Mouse (Mus musculus) ovary, postnatal 10 days (tissue): ENCODE results near the gene Vkorc1.
"Not testable (repeated sequence)": the region's sequence is repeated elsewhere in the genome, so short reads cannot be mapped to it uniquely, and the experiment has no call there.

Experiments
- DNase-seq: peaks from one replicate; pipeline ENCODE4 v3.0.0; 2022; ENCODE audit warnings: low spot score

Gene Vkorc1

DNA sequence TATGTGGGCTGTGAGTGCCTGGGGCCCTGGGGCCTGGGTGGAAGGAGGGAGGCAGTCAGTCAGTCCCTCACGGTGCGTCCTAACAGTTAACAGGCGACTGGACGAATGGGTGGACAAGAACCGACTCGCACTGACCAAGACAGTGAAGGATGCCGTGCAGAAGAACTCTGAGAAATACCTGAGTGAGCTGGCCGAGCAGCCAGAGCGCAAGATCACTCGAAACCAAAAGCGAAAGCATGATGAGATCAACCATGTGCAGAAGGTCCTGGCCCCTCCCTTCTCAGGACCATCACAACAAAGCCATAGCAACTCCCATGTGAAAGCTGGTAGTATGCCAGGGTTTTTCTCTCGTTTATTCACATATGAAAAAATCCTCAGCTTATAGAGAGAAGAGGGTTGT lies 19.9 kb upstream of the Vkorc1 start:
- DNase-seq = no peak

DNA sequence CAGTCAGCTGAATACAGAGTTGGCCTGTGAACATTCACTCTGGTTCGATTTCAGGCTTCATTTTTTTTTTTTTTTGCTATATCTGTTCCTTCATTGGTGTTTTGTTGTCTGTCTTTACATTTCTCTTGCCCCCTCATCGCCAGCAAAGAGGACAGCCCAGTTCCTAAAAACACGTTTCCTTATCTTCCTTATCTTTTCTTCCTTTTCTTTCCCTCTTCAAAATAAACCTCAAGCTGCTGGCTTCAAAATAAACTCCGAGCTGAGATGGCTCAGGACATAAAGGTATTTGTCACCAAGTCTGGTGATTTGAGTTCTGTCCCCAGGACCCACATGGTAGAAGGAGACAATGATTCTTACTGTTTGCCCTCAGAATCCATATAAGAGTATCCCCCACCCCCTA lies 17.5 kb upstream of the Vkorc1 start:
- no peak for DNase-seq

DNA sequence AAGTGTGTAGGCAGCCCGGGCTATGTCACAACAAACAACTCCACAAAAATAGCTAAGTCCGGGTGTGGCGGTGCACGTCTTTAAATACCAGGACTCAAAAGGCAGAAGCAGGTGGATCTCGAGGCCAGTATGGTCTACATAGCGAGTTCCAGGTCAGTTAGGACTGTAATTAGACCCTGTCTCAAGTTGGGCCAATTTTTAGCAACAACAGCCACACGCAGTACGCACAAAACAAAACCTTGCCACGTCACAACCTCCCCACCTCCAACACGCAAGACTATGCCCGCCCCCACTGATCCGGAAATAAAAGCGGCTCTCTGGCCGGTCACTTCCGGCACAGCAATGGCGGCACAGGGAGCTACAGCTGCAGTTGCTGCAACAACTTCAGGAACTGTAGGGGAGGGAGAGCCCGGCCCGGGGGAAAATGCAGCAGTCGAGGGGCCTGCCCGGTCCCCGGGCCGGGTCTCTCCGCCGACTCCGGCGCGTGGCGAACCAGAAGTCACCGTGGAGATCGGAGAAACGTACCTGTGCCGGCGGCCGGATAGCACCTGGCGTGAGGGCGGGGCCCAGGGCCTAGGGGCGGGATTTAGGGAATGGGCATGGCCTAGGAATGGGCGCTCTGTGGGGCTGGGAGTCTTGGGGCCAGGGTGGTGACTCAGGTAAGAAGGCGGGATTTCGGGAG lies 16.9 kb upstream of the Vkorc1 start, which contains the start of gene Kat8:
Gene Kat8, plus strand, starts transcription at position 327 of the 682 bp plus-strand sequence.
- DNase-seq = peak; percentile 73

DNA sequence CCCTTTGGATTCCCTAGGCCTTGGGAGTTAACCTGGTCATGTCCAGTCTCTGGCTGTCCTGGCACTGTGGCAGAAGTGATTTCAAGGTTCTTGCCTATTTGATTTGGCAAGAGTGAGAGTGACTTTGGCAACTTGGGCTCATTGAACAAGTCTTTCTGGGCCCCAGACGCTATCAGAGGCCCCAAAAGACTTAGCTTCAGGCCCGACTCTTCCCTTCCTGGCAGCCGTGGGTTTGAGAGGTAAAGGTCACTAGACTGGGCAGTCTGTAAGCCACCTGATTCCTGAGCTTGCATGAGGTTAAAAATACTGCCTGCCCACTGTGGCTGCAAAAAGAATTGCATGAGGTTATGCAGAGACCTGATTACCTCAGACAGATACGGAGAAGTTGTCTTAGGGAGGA lies 13.2 kb upstream of the Vkorc1 start:
- no peak for DNase-seq

DNA sequence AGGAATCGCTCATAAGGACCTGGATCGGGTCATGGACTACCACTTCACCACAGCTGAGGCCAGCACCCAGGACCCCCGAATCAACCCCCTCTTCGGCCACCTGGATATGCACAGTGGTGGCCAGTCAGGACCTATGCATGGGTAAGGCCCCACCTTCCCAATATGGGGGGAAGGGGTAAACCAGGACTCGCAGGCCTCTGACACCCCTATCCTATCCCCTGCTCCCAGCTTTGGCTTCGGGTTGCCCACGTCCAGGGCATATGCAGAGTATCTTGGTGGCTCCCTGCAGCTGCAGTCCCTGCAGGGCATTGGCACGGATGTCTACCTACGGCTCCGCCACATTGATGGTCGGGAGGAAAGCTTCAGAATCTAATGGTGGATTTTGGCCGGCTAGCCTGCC lies 12.5 kb upstream of the Vkorc1 start:
- DNase-seq = no peak

DNA sequence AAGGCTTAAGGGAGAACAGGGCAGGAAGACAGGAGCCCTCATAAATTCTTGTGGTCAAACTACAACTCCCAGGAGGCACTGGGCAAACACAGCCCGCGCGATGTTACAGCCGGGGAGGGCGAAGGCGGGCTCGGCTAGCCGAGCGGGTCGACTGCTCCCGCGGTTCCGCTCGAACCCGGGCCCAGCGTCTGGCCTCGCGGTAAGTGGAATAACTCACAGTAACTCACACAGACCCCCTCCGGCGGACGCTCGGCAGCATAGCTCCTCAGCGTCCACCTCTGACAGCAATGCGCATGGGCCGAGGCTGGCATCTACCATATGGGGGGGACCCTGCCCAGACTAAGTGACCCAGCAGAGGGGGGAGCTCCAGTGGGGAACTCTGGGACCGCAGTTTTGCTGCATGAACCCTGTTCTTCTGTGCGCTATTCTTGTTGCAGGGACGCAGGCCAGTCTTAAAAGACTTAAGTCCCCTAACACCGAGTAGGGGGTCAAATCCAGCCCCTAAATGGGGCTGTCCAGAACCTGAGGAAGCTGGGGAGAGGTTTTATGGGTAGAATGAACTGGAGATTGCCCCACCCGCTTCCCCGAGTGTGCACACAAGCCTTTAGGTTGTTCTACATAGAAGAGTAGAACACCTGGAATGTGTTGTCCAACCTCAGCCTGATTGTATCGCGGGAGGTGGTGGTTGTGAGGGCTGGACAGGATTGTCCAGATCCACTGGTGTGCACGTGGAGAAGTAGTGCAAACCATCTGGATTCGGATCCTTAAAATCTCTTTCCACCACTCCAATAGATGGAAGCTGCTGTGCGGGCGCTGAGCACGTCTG lies 8.8 kb upstream of the Vkorc1 start, which contains the start of gene Bckdk:
Gene Bckdk, plus strand, starts transcription at position 112 of the 826 bp plus-strand sequence.
- DNase-seq = peak; percentile 58

DNA sequence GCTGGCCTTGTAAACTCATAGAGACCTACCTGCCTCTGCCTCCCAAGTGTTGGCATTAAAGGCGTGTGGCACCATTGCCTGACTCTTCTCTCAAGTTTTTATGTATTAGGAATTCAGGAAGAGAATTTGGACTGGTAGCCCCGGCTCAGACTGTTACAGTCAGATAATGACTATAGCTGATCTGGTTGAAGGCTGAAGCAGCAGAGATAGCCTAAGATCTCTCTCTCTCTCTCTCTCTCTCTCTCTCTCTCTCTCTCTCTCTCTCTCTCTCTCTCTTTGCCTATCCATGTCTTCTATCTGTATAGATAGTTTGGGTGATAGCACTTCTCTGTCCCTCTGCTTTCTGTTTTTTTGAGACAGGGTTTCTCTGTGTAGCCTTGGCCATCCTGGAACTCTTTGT lies 6.4 kb upstream of the Vkorc1 start:
- DNase-seq = no peak

- DNase-seq = no peak
Measured at GRCm38 (mm10) chr7:127899997-127900396, 4.6 kb upstream of the Vkorc1 start.

GRCm38 (mm10) chr7:127898179-127898956 lies 3.0 kb upstream of the Vkorc1 start:
- no peak for DNase-seq

- DNase-seq = no peak
Measured at GRCm38 (mm10) chr7:127897542-127897941, 2.1 kb upstream of the Vkorc1 start.

- no peak for DNase-seq
Measured at GRCm38 (mm10) chr7:127896384-127896783, 967 bp upstream of the Vkorc1 start.

- DNase-seq = not testable (repeated sequence)
Measured at GRCm38 (mm10) chr7:127895891-127896290, 474 bp upstream of the Vkorc1 start.

DNA sequence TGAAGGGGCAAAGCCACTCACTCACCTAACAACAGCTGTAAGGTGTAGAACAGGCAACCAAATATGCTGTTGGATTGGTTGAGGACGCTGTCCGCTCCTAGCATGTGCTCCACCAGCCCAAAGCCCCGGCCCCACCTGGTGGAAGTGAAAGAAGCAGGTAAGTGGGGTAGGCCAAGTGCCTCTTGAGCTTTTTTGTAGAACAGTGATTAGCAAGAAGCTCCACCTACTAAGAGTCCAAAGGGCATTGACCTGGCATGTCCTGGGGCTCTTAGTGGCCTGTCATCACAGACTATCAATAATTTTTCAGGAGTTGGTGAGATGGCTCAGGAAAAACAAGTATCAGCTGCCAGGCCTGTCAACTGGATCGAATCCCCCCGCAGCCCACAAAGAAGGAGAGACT lies 937 bp downstream of the Vkorc1 start:
- no peak for DNase-seq

- DNase-seq = no peak
Measured at GRCm38 (mm10) chr7:127890798-127891197, 4.6 kb downstream of the Vkorc1 start, which contains the start of gene Prss53. Gene Prss53 (minus strand): TSS chr7:127890970.

- no peak for DNase-seq
Measured at GRCm38 (mm10) chr7:127888821-127889220, 6.6 kb downstream of the Vkorc1 start.

- DNase-seq = no peak
Measured at GRCm38 (mm10) chr7:127887781-127888180, 7.6 kb downstream of the Vkorc1 start.

DNA sequence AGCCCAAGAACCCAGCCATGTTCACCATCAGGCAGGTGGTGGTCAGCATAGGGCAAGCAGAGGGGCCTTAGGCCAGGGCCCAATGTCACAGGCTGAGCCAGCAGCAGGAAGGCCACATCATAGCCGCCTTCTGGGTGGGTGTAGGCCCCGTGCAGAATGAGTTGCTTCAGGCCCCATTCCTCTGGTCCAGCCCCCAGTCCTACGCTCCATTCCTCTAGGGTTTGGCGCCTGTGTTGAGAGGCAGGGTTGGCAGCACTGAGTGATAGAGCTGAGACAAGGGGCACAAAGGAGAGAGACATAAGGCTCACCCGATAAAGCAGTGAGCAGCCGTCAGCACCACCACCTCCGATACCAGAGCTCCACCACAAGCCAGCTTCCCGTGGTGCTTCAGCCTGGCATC lies 8.2 kb downstream of the Vkorc1 start:
- DNase-seq = no peak

DNA sequence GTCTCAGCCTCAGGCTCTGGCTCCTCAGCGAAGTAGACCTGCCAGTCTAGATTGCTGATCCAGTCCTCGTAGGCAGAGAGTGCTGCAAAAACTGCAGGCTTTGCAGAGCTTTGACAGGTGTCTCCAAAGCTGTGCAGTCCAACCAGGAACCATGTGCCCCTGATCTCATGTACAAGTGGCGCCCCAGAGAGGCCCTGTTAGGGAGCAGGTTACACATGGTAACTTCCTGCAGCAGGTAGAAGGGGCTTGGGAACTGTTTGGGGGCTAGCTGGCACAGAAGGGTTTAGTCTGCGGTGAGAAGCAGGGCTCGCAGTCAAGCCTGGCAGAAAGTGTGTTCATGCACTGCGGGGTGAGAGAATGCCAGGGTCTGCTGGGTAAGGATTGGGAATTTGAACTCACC lies 8.9 kb downstream of the Vkorc1 start:
- no peak for DNase-seq

- no peak for DNase-seq
Measured at GRCm38 (mm10) chr7:127885951-127886350, 9.5 kb downstream of the Vkorc1 start.

DNA sequence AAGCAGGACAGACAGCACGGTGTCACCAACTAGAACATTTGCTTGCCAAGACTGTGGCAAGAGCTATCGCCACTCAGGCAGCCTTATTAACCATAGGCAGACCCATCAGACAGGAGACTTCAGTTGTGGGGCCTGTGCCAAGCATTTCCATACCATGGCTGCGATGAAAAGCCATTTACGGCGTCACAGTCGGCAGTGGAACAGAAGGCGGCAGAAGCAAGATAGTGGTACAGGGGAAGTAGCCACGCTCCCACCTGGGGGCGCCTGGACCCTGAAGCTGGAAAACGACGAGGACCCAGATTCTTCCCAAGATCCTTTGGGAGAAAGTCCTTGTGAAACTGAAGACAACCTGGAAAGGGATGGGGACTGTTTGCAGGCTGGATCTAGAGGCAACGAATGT lies 15.0 kb downstream of the Vkorc1 start:
- DNase-seq = no peak

GRCm38 (mm10) chr7:127879301-127879700 lies 16.1 kb downstream of the Vkorc1 start:
- DNase-seq = no peak
